Mouse (Mus musculus): ENCODE data around the gene Tmprss15. TPM values are rescaled to one million over a fixed set of nuclear protein-coding genes. Genes with fewer than 3 reads are reported as not detected.

Gene Tmprss15
- polyA plus RNA-seq (2017; shearing (Covaris generic)) = not detected

GRCm38 (mm10) chr16:79090997-79091396 lies at the start of gene Tmprss15:
Gene Tmprss15 (minus strand): TSS chr16:79091097.

GRCm38 (mm10) chr16:78930382-78931286 lies 160.3 kb downstream of the Tmprss15 start, which contains the start of gene Chodl:
Gene Chodl (plus strand): TSS chr16:78930948.

Other genes starting within 250 kb of the Tmprss15 start
- gene Chodl, start 160.1 kb downstream of the Tmprss15 start, polyA plus RNA-seq (2017; shearing (Covaris generic)) = not detected